Mouse (Mus musculus): Measurements from ENCODE around the gene Arhgef10l. TPM values are rescaled to one million over a fixed set of nuclear protein-coding genes. Genes with fewer than 3 reads are reported as not detected.

The Arhgef10l gene
- polyA plus RNA-seq, 1 experiment from 2014 or later = 15.9 TPM

DNA sequence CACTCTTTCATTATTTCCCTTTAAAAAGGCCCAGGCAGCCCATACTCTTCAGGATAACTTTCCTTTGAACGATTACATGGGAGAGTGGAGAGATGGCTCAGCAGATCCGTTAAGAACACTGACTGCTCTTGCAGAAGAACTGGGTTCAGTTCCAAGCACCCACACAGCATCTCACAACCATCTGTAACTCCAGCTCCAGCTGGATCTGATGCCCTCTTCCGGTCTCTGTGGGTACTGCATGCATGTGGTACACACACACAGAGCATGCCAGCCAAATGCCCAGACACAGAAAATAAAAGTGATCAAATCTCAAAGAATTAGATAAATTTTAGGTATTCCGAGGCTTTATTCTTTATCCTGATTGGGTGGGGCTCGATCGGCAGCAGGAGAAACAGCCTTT lies 115.1 kb downstream of the Arhgef10l start:
- ATAC-seq (ENCODE audit: insufficient number of reproducible peaks, insufficient read depth, low FRiP score, low read depth) = no peak
- Histone ChIP-seq H3K4me1 (ENCODE audit: control insufficient read depth in 2 of 2, insufficient read depth in 2 of 2, low read length in 2 of 2) (no peaks in the 10 kb centered on the region), H3K36me3 (ENCODE audit: control insufficient read depth, insufficient read depth, low read length) (peaks cover 65% of the 10 kb centered on the region)

GRCm38 (mm10) chr4:140549975-140550374 lies 115.8 kb downstream of the Arhgef10l start:
- no peak for ATAC-seq (ENCODE audit: insufficient number of reproducible peaks, insufficient read depth, low FRiP score, low read depth)
- H3K4me2 ChIP-seq (ENCODE audit: low read length) = no peak overlapping the region
- no peak overlapping the region for H3K9ac ChIP-seq (ENCODE audit: low read length)
- H3K4me3 ChIP-seq (ENCODE audit: control insufficient read depth in 1 of 2, insufficient read depth in 1 of 2, low read depth in 1 of 2, low read length in 2 of 2) = no peak overlapping the region
- peaks cover 65% of the 10 kb centered on the region for H3K36me3 ChIP-seq (ENCODE audit: control insufficient read depth, insufficient read depth, low read length)
- no peaks in the 10 kb centered on the region for H3K4me1 ChIP-seq (ENCODE audit: control insufficient read depth in 2 of 2, insufficient read depth in 2 of 2, low read length in 2 of 2)
- no peaks in the 10 kb centered on the region for H3K9me3 ChIP-seq (ENCODE audit: control insufficient read depth, low read length)
- 78% methylated on average over 12 of the region's 12 CpGs for WGBS
- no peaks in the 10 kb centered on the region for H3K27me3 ChIP-seq (ENCODE audit: control insufficient read depth, insufficient read depth, low read length)
- no peak overlapping the region for H3K27ac ChIP-seq (replicated peaks in 1 of 2; ENCODE audit: control insufficient read depth in 1 of 2, insufficient read depth in 1 of 2, low read depth in 2 of 2, low read length in 2 of 2)

More for the DNA sequence above, 115.1 kb downstream of the Arhgef10l start:
- no peak overlapping the region for H3K4me3 ChIP-seq (ENCODE audit: control insufficient read depth in 1 of 2, insufficient read depth in 1 of 2, low read depth in 1 of 2, low read length in 2 of 2)
- no peaks in the 10 kb centered on the region for H3K27me3 ChIP-seq (ENCODE audit: control insufficient read depth, insufficient read depth, low read length)
- WGBS = 91% methylated on average over 6 of the region's 6 CpGs
- H3K9ac ChIP-seq (ENCODE audit: low read length) = no peak overlapping the region
- no peaks in the 10 kb centered on the region for H3K9me3 ChIP-seq (ENCODE audit: control insufficient read depth, low read length)
- H3K27ac ChIP-seq (replicated peaks in 1 of 2; ENCODE audit: control insufficient read depth in 1 of 2, insufficient read depth in 1 of 2, low read depth in 2 of 2, low read length in 2 of 2) = no peak overlapping the region
- no peak overlapping the region for H3K4me2 ChIP-seq (ENCODE audit: low read length)

DNA sequence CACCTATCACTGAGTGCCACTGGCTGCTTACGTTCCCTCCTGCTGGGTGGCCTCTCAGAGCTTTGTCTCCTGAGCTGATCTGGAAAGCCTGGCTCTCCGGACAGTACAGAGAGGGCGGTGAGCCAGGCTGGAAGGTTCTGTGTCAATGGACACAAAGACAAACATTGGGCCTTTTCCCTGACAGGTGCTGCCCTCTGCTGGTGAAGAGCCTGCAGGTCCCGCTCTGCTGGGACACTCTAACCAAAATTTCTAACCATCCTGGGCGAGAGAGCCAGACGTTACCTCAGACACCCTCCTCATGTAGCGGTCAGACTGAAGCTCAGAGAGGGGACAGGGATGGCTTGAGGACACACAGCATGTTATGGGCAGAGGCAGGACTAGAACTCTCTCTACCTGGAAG lies 118.3 kb downstream of the Arhgef10l start:
- no peak for ATAC-seq (ENCODE audit: insufficient number of reproducible peaks, insufficient read depth, low FRiP score, low read depth)
- peaks cover 68% of the 10 kb centered on the region for H3K36me3 ChIP-seq (ENCODE audit: control insufficient read depth, insufficient read depth, low read length)
- no peak overlapping the region for H3K4me2 ChIP-seq (ENCODE audit: low read length)
- no peaks in the 10 kb centered on the region for H3K4me1 ChIP-seq (ENCODE audit: control insufficient read depth in 2 of 2, insufficient read depth in 2 of 2, low read length in 2 of 2)
- WGBS = 30% methylated on average over 7 of the region's 7 CpGs
- H3K27ac ChIP-seq (replicated peaks in 1 of 2; ENCODE audit: control insufficient read depth in 1 of 2, insufficient read depth in 1 of 2, low read depth in 2 of 2, low read length in 2 of 2) = no peak overlapping the region
- H3K9ac ChIP-seq (ENCODE audit: low read length) = no peak overlapping the region
- H3K27me3 ChIP-seq (ENCODE audit: control insufficient read depth, insufficient read depth, low read length) = no peaks in the 10 kb centered on the region
- H3K4me3 ChIP-seq (ENCODE audit: control insufficient read depth in 1 of 2, insufficient read depth in 1 of 2, low read depth in 1 of 2, low read length in 2 of 2) = no peak overlapping the region
- no peaks in the 10 kb centered on the region for H3K9me3 ChIP-seq (ENCODE audit: control insufficient read depth, low read length)

GRCm38 (mm10) chr4:140539125-140539524 lies 126.7 kb downstream of the Arhgef10l start:
- peaks cover 5 to 11% of the 10 kb centered on the region in 2 experiments; a peak in 2 of 4 replicates for H3K4me1 ChIP-seq (ENCODE audit: control insufficient read depth in 2 of 2, insufficient read depth in 2 of 2, low read length in 2 of 2)
- no peaks in the 10 kb centered on the region for H3K9me3 ChIP-seq (ENCODE audit: control insufficient read depth, low read length)
- H3K27ac ChIP-seq (replicated peaks in 1 of 2; ENCODE audit: control insufficient read depth in 1 of 2, insufficient read depth in 1 of 2, low read depth in 2 of 2, low read length in 2 of 2) = no peak overlapping the region
- 42% methylated on average over 11 of the region's 11 CpGs for WGBS
- no peak for ATAC-seq (ENCODE audit: insufficient number of reproducible peaks, insufficient read depth, low FRiP score, low read depth)
- H3K4me3 ChIP-seq (ENCODE audit: control insufficient read depth in 1 of 2, insufficient read depth in 1 of 2, low read depth in 1 of 2, low read length in 2 of 2) = no peak overlapping the region
- peaks cover 62% of the 10 kb centered on the region for H3K36me3 ChIP-seq (ENCODE audit: control insufficient read depth, insufficient read depth, low read length)
- H3K27me3 ChIP-seq (ENCODE audit: control insufficient read depth, insufficient read depth, low read length) = no peaks in the 10 kb centered on the region
- H3K4me2 ChIP-seq (ENCODE audit: low read length) = no peak overlapping the region
- no peak overlapping the region for H3K9ac ChIP-seq (ENCODE audit: low read length)

DNA sequence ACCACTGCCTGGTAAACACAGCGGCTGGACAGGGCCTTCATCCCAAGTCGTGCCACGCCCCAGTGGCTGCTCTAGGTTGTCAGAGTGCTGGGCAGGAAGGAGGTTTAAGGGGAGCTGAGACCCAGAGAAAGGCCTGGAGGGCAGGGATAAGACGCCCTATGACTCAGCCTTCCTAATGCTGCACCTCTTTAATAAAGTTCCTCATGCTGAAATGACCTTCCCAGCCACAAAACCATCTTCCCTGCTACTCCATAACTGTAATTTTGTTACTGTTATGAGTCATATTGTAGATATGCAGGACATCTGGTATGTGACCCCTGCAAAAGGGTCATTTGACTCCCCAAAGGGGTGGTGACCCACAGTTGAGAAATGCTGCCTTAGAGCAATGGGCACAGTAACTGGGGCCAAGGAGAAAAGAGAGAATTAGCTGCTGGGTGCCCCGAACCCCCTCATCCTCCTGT lies 128.2 kb downstream of the Arhgef10l start:
- 73% methylated on average over 5 of the region's 5 CpGs for WGBS
- H3K36me3 ChIP-seq (ENCODE audit: control insufficient read depth, insufficient read depth, low read length) = peaks cover 54% of the 10 kb centered on the region
- no peak overlapping the region for H3K4me2 ChIP-seq (ENCODE audit: low read length)
- ATAC-seq (ENCODE audit: insufficient number of reproducible peaks, insufficient read depth, low FRiP score, low read depth) = no peak
- peaks cover 5 to 16% of the 10 kb centered on the region in 2 experiments; a peak in 3 of 4 replicates for H3K4me1 ChIP-seq (ENCODE audit: control insufficient read depth in 2 of 2, insufficient read depth in 2 of 2, low read length in 2 of 2)
- no peak overlapping the region for H3K9ac ChIP-seq (ENCODE audit: low read length)
- H3K27me3 ChIP-seq (ENCODE audit: control insufficient read depth, insufficient read depth, low read length) = no peaks in the 10 kb centered on the region
- no peak overlapping the region for H3K27ac ChIP-seq (replicated peaks in 1 of 2; ENCODE audit: control insufficient read depth in 1 of 2, insufficient read depth in 1 of 2, low read depth in 2 of 2, low read length in 2 of 2)
- H3K9me3 ChIP-seq (ENCODE audit: control insufficient read depth, low read length) = no peaks in the 10 kb centered on the region
- H3K4me3 ChIP-seq (ENCODE audit: control insufficient read depth in 1 of 2, insufficient read depth in 1 of 2, low read depth in 1 of 2, low read length in 2 of 2) = no peak overlapping the region

- ATAC-seq (ENCODE audit: insufficient number of reproducible peaks, insufficient read depth, low FRiP score, low read depth) = no peak
- Histone ChIP-seq H3K4me1 (ENCODE audit: control insufficient read depth in 2 of 2, insufficient read depth in 2 of 2, low read length in 2 of 2) (peaks cover 5 to 8% of the 10 kb centered on the region in 2 experiments; a peak in 3 of 4 replicates), H3K27me3 (ENCODE audit: control insufficient read depth, insufficient read depth, low read length) (no peaks in the 10 kb centered on the region), H3K9ac (ENCODE audit: low read length) (no peak overlapping the region), H3K27ac (replicated peaks in 1 of 2; ENCODE audit: control insufficient read depth in 1 of 2, insufficient read depth in 1 of 2, low read depth in 2 of 2, low read length in 2 of 2) (no peak overlapping the region), H3K4me2 (ENCODE audit: low read length) (no peak overlapping the region), H3K36me3 (ENCODE audit: control insufficient read depth, insufficient read depth, low read length) (peaks cover 46% of the 10 kb centered on the region), H3K9me3 (ENCODE audit: control insufficient read depth, low read length) (no peaks in the 10 kb centered on the region), H3K4me3 (ENCODE audit: control insufficient read depth in 1 of 2, insufficient read depth in 1 of 2, low read depth in 1 of 2, low read length in 2 of 2) (no peak overlapping the region)
- 86% methylated on average over 8 of the region's 8 CpGs for WGBS
These were observed 130.5 kb downstream of the Arhgef10l start for GRCm38 (mm10) chr4:140535323-140535722.

DNA sequence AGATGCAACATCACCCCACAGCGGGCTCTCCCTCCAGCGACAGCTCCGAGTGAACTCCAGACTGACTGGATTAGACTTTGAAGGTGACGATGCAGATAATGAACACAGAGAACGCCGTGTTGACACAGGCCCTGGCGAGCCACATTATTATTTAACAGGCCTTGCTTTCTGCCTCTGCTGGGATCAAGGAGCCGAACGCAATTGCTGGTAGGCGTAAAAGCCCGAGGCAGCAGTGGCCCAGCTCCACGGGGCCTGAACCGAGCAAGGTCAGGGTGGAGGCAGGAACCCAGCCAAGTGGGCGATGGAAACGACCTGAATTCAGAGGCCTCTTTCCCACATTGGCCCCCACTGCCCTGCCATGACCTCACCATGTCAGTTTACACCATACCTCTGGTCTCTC lies 133.5 kb downstream of the Arhgef10l start:
- peaks cover 38% of the 10 kb centered on the region for H3K36me3 ChIP-seq (ENCODE audit: control insufficient read depth, insufficient read depth, low read length)
- peaks cover 5 to 8% of the 10 kb centered on the region in 2 experiments; a peak in 3 of 4 replicates for H3K4me1 ChIP-seq (ENCODE audit: control insufficient read depth in 2 of 2, insufficient read depth in 2 of 2, low read length in 2 of 2)
- H3K4me3 ChIP-seq (ENCODE audit: control insufficient read depth in 1 of 2, insufficient read depth in 1 of 2, low read depth in 1 of 2, low read length in 2 of 2) = no peak overlapping the region
- peak overlapping the region; percentile 30; the same call in 1 of the 2 replicates for H3K9ac ChIP-seq (ENCODE audit: low read length)
- 33% methylated on average over 15 of the region's 15 CpGs for WGBS
- H3K27ac ChIP-seq (replicated peaks in 1 of 2; ENCODE audit: control insufficient read depth in 1 of 2, insufficient read depth in 1 of 2, low read depth in 2 of 2, low read length in 2 of 2) = no peak overlapping the region
- H3K9me3 ChIP-seq (ENCODE audit: control insufficient read depth, low read length) = no peaks in the 10 kb centered on the region
- H3K4me2 ChIP-seq (ENCODE audit: low read length) = no peak overlapping the region
- H3K27me3 ChIP-seq (ENCODE audit: control insufficient read depth, insufficient read depth, low read length) = no peaks in the 10 kb centered on the region
- ATAC-seq (ENCODE audit: insufficient number of reproducible peaks, insufficient read depth, low FRiP score, low read depth) = no peak

- H3K27ac ChIP-seq (replicated peaks in 1 of 2; ENCODE audit: control insufficient read depth in 1 of 2, insufficient read depth in 1 of 2, low read depth in 2 of 2, low read length in 2 of 2) = no peak overlapping the region
- no peaks in the 10 kb centered on the region for H3K27me3 ChIP-seq (ENCODE audit: control insufficient read depth, insufficient read depth, low read length)
- H3K9me3 ChIP-seq (ENCODE audit: control insufficient read depth, low read length) = no peaks in the 10 kb centered on the region
- WGBS = 49% methylated on average over 9 of the region's 9 CpGs
- H3K9ac ChIP-seq (ENCODE audit: low read length) = no peak overlapping the region
- no peak for ATAC-seq (ENCODE audit: insufficient number of reproducible peaks, insufficient read depth, low FRiP score, low read depth)
- no peak overlapping the region for H3K4me3 ChIP-seq (ENCODE audit: control insufficient read depth in 1 of 2, insufficient read depth in 1 of 2, low read depth in 1 of 2, low read length in 2 of 2)
- peaks cover 35% of the 10 kb centered on the region for H3K36me3 ChIP-seq (ENCODE audit: control insufficient read depth, insufficient read depth, low read length)
- H3K4me2 ChIP-seq (ENCODE audit: low read length) = no peak overlapping the region
- peaks cover 5 to 8% of the 10 kb centered on the region in 2 experiments; a peak in 3 of 4 replicates for H3K4me1 ChIP-seq (ENCODE audit: control insufficient read depth in 2 of 2, insufficient read depth in 2 of 2, low read length in 2 of 2)
These were observed 134.8 kb downstream of the Arhgef10l start for GRCm38 (mm10) chr4:140531024-140531423.
